Mouse (Mus musculus) lung, embryonic 16.5 days (tissue): ENCODE measurements around the gene Tarbp2. TPM values are rescaled to one million over a fixed set of nuclear protein-coding genes. Genes with fewer than 3 reads are reported as not detected.

ENCODE experiments used
- polyA plus RNA-seq: library from polyadenylated mRNA; unstranded; fragments of >200 nt; fragmentation: Nextera tagmentation; extraction: Ambion mirVana; gene quantifications from 2 replicates; pipeline ENCODE4 v1.2.1, GENCODE M21; 2015

The Tarbp2 gene
- polyA plus RNA-seq, 1 experiment from 2014 or later = 73.4 TPM

Other genes with a start within 250 kb of the Tarbp2 start
- gene Gm9918, start 247.6 kb upstream of the Tarbp2 start, polyA plus RNA-seq = 0.34 and 0.57 TPM in 2 replicates
- gene Mfsd5, start 238.7 kb upstream of the Tarbp2 start, polyA plus RNA-seq = 58.3 and 61.1 TPM in 2 replicates
- 27.3 and 30.6 TPM in 2 replicates for gene Espl1, start 221.9 kb upstream of the Tarbp2 start, polyA plus RNA-seq
- gene Pfdn5, start 192.1 kb upstream of the Tarbp2 start, polyA plus RNA-seq = 390 and 403 TPM in 2 replicates
- 98.3 and 101 TPM in 2 replicates for gene Myg1, start 186.5 kb upstream of the Tarbp2 start, polyA plus RNA-seq
- gene Aaas, start 167.4 kb upstream of the Tarbp2 start, polyA plus RNA-seq = 73.5 and 80.3 TPM in 2 replicates
- gene Sp7, start 151.0 kb upstream of the Tarbp2 start, polyA plus RNA-seq = 0.25 and 1.6 TPM in 2 replicates
- gene Sp1, start 112.0 kb upstream of the Tarbp2 start, polyA plus RNA-seq = 10.8 and 11.2 TPM in 2 replicates
- 1.5 TPM in 2 replicates for gene Amhr2, start 72.8 kb upstream of the Tarbp2 start, polyA plus RNA-seq
- 89.8 and 91.7 TPM in 2 replicates for gene Prr13, start 59.2 kb upstream of the Tarbp2 start, polyA plus RNA-seq
- gene Pcbp2, start 47.7 kb upstream of the Tarbp2 start, polyA plus RNA-seq = 199 and 204 TPM in 2 replicates
- gene Gm10337, start 14.5 kb upstream of the Tarbp2 start, polyA plus RNA-seq = not detected in 2 replicates
- gene Map3k12, start 1.1 kb upstream of the Tarbp2 start, polyA plus RNA-seq = 12.5 and 13.2 TPM in 2 replicates
- 4.4 and 4.5 TPM in 2 replicates for gene Npff, start 6.8 kb downstream of the Tarbp2 start, polyA plus RNA-seq
- gene Gm28047, start 106.9 kb downstream of the Tarbp2 start, polyA plus RNA-seq = not detected in 2 replicates
- 43.5 and 50.0 TPM in 2 replicates for gene Atf7, start 107.3 kb downstream of the Tarbp2 start, polyA plus RNA-seq
- gene Atp5g2, start 154.2 kb downstream of the Tarbp2 start, polyA plus RNA-seq = 73.6 and 76.2 TPM in 2 replicates
- 61.7 and 68.5 TPM in 2 replicates for gene Calcoco1, start 204.0 kb downstream of the Tarbp2 start, polyA plus RNA-seq